Mouse (Mus musculus) kidney, adult 2 months (tissue): ENCODE measurements around the gene Kri1.

Experiments
- CTCF ChIP-seq: fragments of 200-500 bp; conservative IDR thresholded peaks from 2 replicates; pipeline ENCODE4 v1.5.1; 2011; ENCODE audit warnings: low read depth, mild to moderate bottlenecking, control low read depth, low read length, moderate library complexity, mixed read lengths; ENCODE audit not compliant: insufficient read depth, insufficient read length
- POLR2A ChIP-seq: fragments of 200-500 bp; IDR thresholded peaks from one replicate; pipeline ENCODE4 v1.6.1; 2011; ENCODE audit warnings: low read depth, low read length, control low read depth

- TF ChIP-seq CTCF: no peak
- TF ChIP-seq POLR2A: no peak
Observed at GRCm38 (mm10) chr9:21236991-21237367, 50.8 kb downstream of the Kri1 start.
